Mouse (Mus musculus): Measurements from ENCODE around the gene Vmn2r61.

Gene Vmn2r61

DNA sequence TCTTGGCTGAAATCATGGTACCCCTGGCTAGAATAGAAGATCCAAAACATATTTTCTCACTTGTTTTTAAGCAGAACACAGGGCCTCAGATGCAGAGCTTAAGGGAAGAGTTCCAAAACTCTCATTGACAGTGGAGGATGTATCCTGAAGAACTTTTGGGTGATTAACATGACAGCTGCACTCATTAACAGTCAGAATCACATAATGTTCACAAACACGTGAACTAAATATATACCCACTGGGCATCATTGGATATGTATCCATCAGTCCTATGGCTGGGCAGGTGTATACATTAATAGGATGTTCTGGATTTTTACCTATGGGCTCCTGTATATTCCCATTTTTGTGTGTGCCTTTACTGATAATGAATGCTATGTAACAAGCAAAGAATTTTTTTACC is at the start of gene Vmn2r61:
Gene Vmn2r61, plus strand, starts transcription at position 301 of the 400 bp plus-strand sequence.
- DNase-seq (ENCODE audit: low spot score): no peak
